Mouse (Mus musculus) frontal cortex, postnatal 14 days (tissue): ENCODE data around the gene Sdad1.

Experiments used
- DNase-seq, 2 experiments: peaks; one replicate each; pipeline ENCODE4 v3.0.0; 2022; ENCODE audit warnings: low spot score in 2 of 2

The Sdad1 gene

GRCm38 (mm10) chr5:92312046-92312715, 1.9 kb upstream of the Sdad1 start:
- DNase-seq = peak; percentile 56 to 87

- no peak for DNase-seq
These were observed 6.0 kb downstream of the Sdad1 start for GRCm38 (mm10) chr5:92304291-92304690.

- no peak for DNase-seq
These were observed 8.0 kb downstream of the Sdad1 start for GRCm38 (mm10) chr5:92302149-92302840.

GRCm38 (mm10) chr5:92294525-92294924, 15.8 kb downstream of the Sdad1 start:
- no peak for DNase-seq

- DNase-seq = no peak
These were observed 18.4 kb downstream of the Sdad1 start for GRCm38 (mm10) chr5:92291652-92292414.

- no peak for DNase-seq
These were observed 22.4 kb downstream of the Sdad1 start for GRCm38 (mm10) chr5:92287840-92288239.

- DNase-seq = no peak
These were observed 27.2 kb downstream of the Sdad1 start for GRCm38 (mm10) chr5:92283107-92283506.

- no peak for DNase-seq
These were observed 27.7 kb downstream of the Sdad1 start for GRCm38 (mm10) chr5:92282571-92282970.

- DNase-seq = no peak
These were observed 31.2 kb downstream of the Sdad1 start for GRCm38 (mm10) chr5:92278942-92279537.

GRCm38 (mm10) chr5:92277437-92278394, 32.6 kb downstream of the Sdad1 start, which contains the start of gene Naaa:
TSS of gene Naaa (minus strand) at chr5:92278170.
- peak; percentile 61 to 62 for DNase-seq

- no peak for DNase-seq
These were observed 39.8 kb downstream of the Sdad1 start for GRCm38 (mm10) chr5:92270496-92270895.

GRCm38 (mm10) chr5:92263761-92264359, 46.4 kb downstream of the Sdad1 start:
- DNase-seq = peak; percentile 67 to 76

- no peak for DNase-seq
These were observed 47.6 kb downstream of the Sdad1 start for GRCm38 (mm10) chr5:92262646-92263045.

GRCm38 (mm10) chr5:92256218-92256617, 54.1 kb downstream of the Sdad1 start, which contains the start of gene Ppef2:
TSS of gene Ppef2 (minus strand) at chr5:92256278.
- DNase-seq = no peak

GRCm38 (mm10) chr5:92254476-92254875, 55.8 kb downstream of the Sdad1 start:
- no peak for DNase-seq

GRCm38 (mm10) chr5:92252797-92253343, 57.4 kb downstream of the Sdad1 start:
- DNase-seq = peak in 1 of 2 experiments; percentile 11

GRCm38 (mm10) chr5:92252031-92252430, 58.2 kb downstream of the Sdad1 start:
- DNase-seq = no peak

GRCm38 (mm10) chr5:92248614-92249013, 61.7 kb downstream of the Sdad1 start:
- DNase-seq = no peak

GRCm38 (mm10) chr5:92245483-92245882, 64.8 kb downstream of the Sdad1 start:
- DNase-seq = no peak

GRCm38 (mm10) chr5:92244900-92245299, 65.4 kb downstream of the Sdad1 start:
- DNase-seq = no peak
